ENCODE assay signal across 26 mouse cellular contexts in the genomic region with DNA sequence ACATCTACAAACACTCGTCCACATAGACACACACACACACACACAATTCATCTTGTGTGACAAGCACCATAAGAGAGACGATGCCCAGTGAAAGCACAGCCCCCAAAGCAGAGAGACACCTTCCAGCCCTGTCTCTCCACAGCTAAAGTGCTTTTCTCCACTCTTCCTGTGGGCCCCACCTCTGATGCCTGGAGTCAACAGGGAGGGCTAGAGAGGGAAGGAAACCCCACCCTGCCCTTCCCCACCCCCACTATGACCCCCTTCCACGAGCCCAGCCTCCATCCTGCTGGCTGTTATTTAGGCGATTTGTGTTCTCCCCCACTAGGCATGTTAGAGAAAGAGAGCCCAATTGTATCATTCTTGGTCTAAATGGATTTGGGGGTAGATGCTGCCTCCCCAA. TPM values are rescaled to one million over a fixed set of nuclear protein-coding genes. Genes with fewer than 3 reads are reported as not detected.
DNase-seq lines count a peak whose midpoint lies in the region; ATAC-seq lines count a peak whose summit lies in the region.
"Had no signal": no experiment of that assay in that cellular context is flagged by ENCODE, and none has a peak within 500 bp of the region (broad histone marks: within the 10 kb centered on the region; RNA-seq: fewer than 3 reads in every experiment).

No protein-coding gene starts in this region.

- ATAC-seq in forebrain, embryonic 16.5 days = no peak
- no peak for ATAC-seq in kidney, embryonic 15.5 days (replicated peaks; ENCODE audit: low FRiP score)
- ATAC-seq in megakaryocyte, adult 5-6 weeks (ENCODE audit: poor library complexity, severe bottlenecking) = no peak
- ATAC-seq: CD4-positive, CD25-positive, alpha-beta regulatory T cell, adult 4 months; liver, postnatal 0 days had no signal

- no peak overlapping the region for H3K4me3 ChIP-seq in forebrain, embryonic 10.5 days
- no peak overlapping the region for H3K4me3 ChIP-seq in forebrain, embryonic 16.5 days (replicated peaks; ENCODE audit: low read length)
- H3K4me3 ChIP-seq in kidney, embryonic 15.5 days (replicated peaks) = no peak overlapping the region
- H3K4me3 ChIP-seq in megakaryocyte, embryonic 14.5 days (replicated peaks) = peak overlapping the region; percentile 71
- H3K4me3 ChIP-seq: intestine, embryonic 15.5 days had no signal

- peaks cover 17% of the 10 kb centered on the region for H3K4me1 ChIP-seq in forebrain, embryonic 10.5 days
- peaks cover 2% of the 10 kb centered on the region; the same call in 1 of the 2 replicates for H3K4me1 ChIP-seq in forebrain, embryonic 16.5 days (replicated peaks; ENCODE audit: control insufficient read depth, insufficient read depth, low read length)
- no peaks in the 10 kb centered on the region for H3K4me1 ChIP-seq in kidney, embryonic 15.5 days
- peaks cover 100% of the 10 kb centered on the region for H3K4me1 ChIP-seq in megakaryocyte, embryonic 14.5 days

- H3K9me3 ChIP-seq in forebrain, embryonic 10.5 days = no peaks in the 10 kb centered on the region
- H3K9me3 ChIP-seq in forebrain, embryonic 16.5 days (ENCODE audit: control insufficient read depth, low read length) = no peaks in the 10 kb centered on the region
- H3K9me3 ChIP-seq in kidney, embryonic 15.5 days (replicated peaks) = no peaks in the 10 kb centered on the region
- no peaks in the 10 kb centered on the region for H3K9me3 ChIP-seq in megakaryocyte, embryonic 14.5 days
- H3K9me3 ChIP-seq: intestine, embryonic 15.5 days had no signal

- H3K27me3 ChIP-seq in forebrain, embryonic 10.5 days (ENCODE audit: poor library complexity, severe bottlenecking) = no peaks in the 10 kb centered on the region
- no peaks in the 10 kb centered on the region for H3K27me3 ChIP-seq in forebrain, embryonic 16.5 days (replicated peaks; ENCODE audit: control insufficient read depth, insufficient read depth, low read length)
- no peaks in the 10 kb centered on the region for H3K27me3 ChIP-seq in kidney, embryonic 15.5 days
- H3K27me3 ChIP-seq in megakaryocyte, embryonic 14.5 days (replicated peaks) = no peaks in the 10 kb centered on the region
- H3K27me3 ChIP-seq: intestine, embryonic 15.5 days had no signal

- 39% methylated on average over 4 of the region's 4 CpGs for WGBS in forebrain, embryonic 10.5 days
- WGBS in forebrain, embryonic 16.5 days = 41% methylated on average over 4 of the region's 4 CpGs
- 38% methylated on average over 4 of the region's 4 CpGs for WGBS in kidney, embryonic 15.5 days

- H3K9ac ChIP-seq in forebrain, embryonic 16.5 days (replicated peaks; ENCODE audit: low read depth, low read length) = no peak overlapping the region
- no peak overlapping the region for H3K9ac ChIP-seq in kidney, embryonic 15.5 days
- H3K9ac ChIP-seq: intestine, embryonic 15.5 days; liver, postnatal 0 days had no signal

- 0 out of 2 replicates have a peak overlapping the region, but pooled peaks have one; percentile 40 for H3K27ac ChIP-seq in forebrain, embryonic 10.5 days
- no peak overlapping the region for H3K27ac ChIP-seq in forebrain, embryonic 16.5 days (ENCODE audit: low read length)
- peak overlapping the region; percentile 11; the same call in 1 of the 2 replicates for H3K27ac ChIP-seq in kidney, embryonic 15.5 days
- H3K27ac ChIP-seq: intestine, embryonic 15.5 days; kidney, postnatal 0 days had no signal

- no peaks in the 10 kb centered on the region for H3K36me3 ChIP-seq in forebrain, embryonic 10.5 days (replicated peaks)
- H3K36me3 ChIP-seq in forebrain, embryonic 16.5 days (ENCODE audit: control insufficient read depth, insufficient read depth) = no peaks in the 10 kb centered on the region
- no peaks in the 10 kb centered on the region for H3K36me3 ChIP-seq in kidney, embryonic 15.5 days
- H3K36me3 ChIP-seq in megakaryocyte, embryonic 14.5 days (replicated peaks; ENCODE audit: low read length) = peaks cover 56% of the 10 kb centered on the region
- H3K36me3 ChIP-seq: intestine, embryonic 15.5 days had no signal

- DNase-seq in forebrain, embryonic 10.5 days (ENCODE audit: extremely low spot score, low spot score) = no peak
- DNase-seq in kidney, adult 18-20 months = no peak
- no peak for DNase-seq in frontal cortex, adult 2 months (ENCODE audit: extremely low spot score in 1 of 2, low spot score in 1 of 2)
- DNase-seq in cerebellum, adult 9-11 months = no peak
- DNase-seq: adrenal gland, adult 8-10 months; cerebellum, adult 11-12 months; gastrocnemius, postnatal 14 days; heart, postnatal 36 days; liver, postnatal 0 days; retina, postnatal 1 day; thymus, postnatal 36 days had no signal

- H3K4me2 ChIP-seq in forebrain, embryonic 16.5 days (ENCODE audit: low read length) = no peak overlapping the region
- no peak overlapping the region for H3K4me2 ChIP-seq in kidney, embryonic 15.5 days
- H3K4me2 ChIP-seq: heart, embryonic 11.5 days; intestine, embryonic 15.5 days had no signal

RNA-seq across cellular contexts. Expression of a gene that starts 49.1 kb away (rescaled TPM):
- 0.31 and 0.41 TPM in 2 replicates for polyA plus RNA-seq in forebrain, embryonic 10.5 days (2016; fragmentation: Nextera tagmentation; extraction: Ambion mirVana)
- polyA plus RNA-seq in forebrain, embryonic 16.5 days (2015; fragmentation: Nextera tagmentation; extraction: Ambion mirVana) = 2.0 and 4.5 TPM in 2 replicates
- polyA plus RNA-seq in kidney, embryonic 15.5 days (2015; fragmentation: Nextera tagmentation; extraction: Ambion mirVana) = 1.6 TPM in 2 replicates
- 7.7 and 12.3 TPM in 2 replicates for polyA plus RNA-seq in megakaryocyte, embryonic 14.5 days (2012; ENCODE audit: insufficient read depth, low replicate concordance)
- total RNA-seq in megakaryocyte, adult 5-6 weeks (2015) = 86.4 and 88.1 TPM in 2 replicates
- 83.6 and 93.5 TPM in 2 replicates for total RNA-seq in megakaryocyte, adult 5-6 weeks (2017)
- 11.2 and 12.6 TPM in 2 replicates for polyA plus RNA-seq in frontal cortex, adult 2 months (2012; rRNA removed)

RNA-seq across cellular contexts. Expression of a gene that starts 57.9 kb away (rescaled TPM):
- polyA plus RNA-seq in forebrain, embryonic 10.5 days (2016; fragmentation: Nextera tagmentation; extraction: Ambion mirVana) = not detected in 2 replicates
- polyA plus RNA-seq in forebrain, embryonic 16.5 days (2015; fragmentation: Nextera tagmentation; extraction: Ambion mirVana) = not detected in 2 replicates
- polyA plus RNA-seq in kidney, embryonic 15.5 days (2015; fragmentation: Nextera tagmentation; extraction: Ambion mirVana) = 8.9 and 9.4 TPM in 2 replicates
- polyA plus RNA-seq in megakaryocyte, embryonic 14.5 days (2012; ENCODE audit: insufficient read depth, low replicate concordance) = not detected in 2 replicates
- not detected in 2 replicates for total RNA-seq in megakaryocyte, adult 5-6 weeks (2015)
- 0.28 TPM in 1 of 2 replicates, not detected in the other for total RNA-seq in megakaryocyte, adult 5-6 weeks (2017)
- polyA plus RNA-seq in frontal cortex, adult 2 months (2012; rRNA removed) = not detected in 2 replicates
- total RNA-seq: adrenal gland, adult 8-10 months; gastrocnemius, postnatal 14 days; heart, postnatal 36 days; layer of hippocampus, adult 8-10 months; left cerebral cortex, adult 8-10 months; neutrophil, adult 5-6 weeks had no signal
- polyA plus RNA-seq: brain, embryonic 14.5 days; CD4-positive, CD25-positive, alpha-beta regulatory T cell, adult 4 months; cortical plate, adult 2 months; embryonic facial prominence, embryonic 14.5 days; heart, embryonic 11.5 days; liver, postnatal 0 days; testis, adult 2 months had no signal
